Mouse (Mus musculus) heart, embryonic 13.5 days (tissue): ENCODE measurements around the gene Adgre4. TPM values are rescaled to one million over a fixed set of nuclear protein-coding genes. Genes with fewer than 3 reads are reported as not detected.
"Not testable (repeated sequence)": the region's sequence is repeated elsewhere in the genome, so short reads cannot be mapped to it uniquely, and the experiment has no call there.

Source experiments
- ATAC-seq: fragments of 200-750 bp; cut with Nextera tagmentation; 2 replicates; pipeline ENCODE4 v1.8.0; 2017; ENCODE audit warnings: moderate TSS enrichment; ENCODE audit not compliant: insufficient number of reproducible peaks, low FRiP score, low TSS enrichment; ENCODE audit errors: extremely low read depth
- H3K27ac ChIP-seq: fragments of 300-500 bp; sonication (generic); replicated peaks from 2 replicates; pipeline ENCODE4 v1.5.1; 2015; ENCODE audit warnings: moderate library complexity, mild to moderate bottlenecking, inconsistent platforms
- H3K27me3 ChIP-seq: fragments of 300-500 bp; sonication (generic); replicated peaks from 2 replicates; pipeline ENCODE4 v1.6.1; 2015; ENCODE audit warnings: mild to moderate bottlenecking, inconsistent platforms
- H3K36me3 ChIP-seq: fragments of 300-500 bp; sonication (generic); 2 replicates; pipeline ENCODE4 v1.6.1; 2015; ENCODE audit warnings: mild to moderate bottlenecking, inconsistent platforms
- H3K4me1 ChIP-seq: fragments of 300-500 bp; sonication (generic); 2 replicates; pipeline ENCODE4 v1.6.1; 2015; ENCODE audit warnings: inconsistent platforms
- H3K4me2 ChIP-seq: fragments of 300-500 bp; sonication (generic); 2 replicates; pipeline ENCODE4 v1.6.1; 2015; ENCODE audit warnings: inconsistent platforms, mild to moderate bottlenecking, moderate library complexity
- H3K4me3 ChIP-seq: fragments of 300-500 bp; sonication (generic); 2 replicates; pipeline ENCODE4 v1.5.1; 2015; ENCODE audit warnings: moderate library complexity, mild to moderate bottlenecking, inconsistent platforms
- H3K9ac ChIP-seq: fragments of 300-500 bp; sonication (generic); 2 replicates; pipeline ENCODE4 v1.6.1; 2015; ENCODE audit warnings: inconsistent platforms, mild to moderate bottlenecking, moderate library complexity
- H3K9me3 ChIP-seq: fragments of 300-500 bp; sonication (generic); 2 replicates; pipeline ENCODE4 v1.6.1; 2016; ENCODE audit warnings: inconsistent platforms
- WGBS: fragments of 180-500 bp; shearing (Covaris S2); methylation state at CpG from one replicate; pipeline ENCODE4 v1.1.7; 2015; ENCODE audit warnings: mixed read lengths; 5-methylcytosine and 5-hydroxymethylcytosine counted together
- polyA plus RNA-seq: library from polyadenylated mRNA; unstranded; fragments of >200 nt; fragmentation: Nextera tagmentation; extraction: Ambion mirVana; gene quantifications from 2 replicates; pipeline ENCODE4 v1.2.1, GENCODE M21; 2015

The Adgre4 gene
- polyA plus RNA-seq, 1 experiment from 2014 or later, result 0.16 TPM

DNA sequence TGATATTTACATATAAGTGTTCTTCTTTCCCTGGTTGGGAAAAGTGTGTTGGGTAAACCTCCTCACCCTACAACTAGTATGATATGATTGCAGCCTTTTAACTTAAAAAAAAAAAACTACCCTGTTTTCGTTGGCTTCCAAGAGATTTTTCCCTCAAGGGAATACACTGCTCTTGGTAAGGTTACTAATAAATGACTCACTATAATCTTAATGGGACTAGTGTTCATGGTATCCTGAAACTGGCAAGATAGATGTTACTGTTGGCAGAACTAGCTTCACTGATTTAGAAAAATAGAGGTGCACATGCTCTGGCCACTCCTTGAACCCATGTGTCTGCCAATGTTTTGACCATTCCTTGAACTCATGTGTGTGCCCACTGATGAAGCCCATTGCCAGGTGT, 71.8 kb downstream of the Adgre4 start:
- no peak overlapping the region for H3K27ac ChIP-seq
- no peak for ATAC-seq
- 73% methylated on average over 1 of the region's 1 CpGs for WGBS

DNA sequence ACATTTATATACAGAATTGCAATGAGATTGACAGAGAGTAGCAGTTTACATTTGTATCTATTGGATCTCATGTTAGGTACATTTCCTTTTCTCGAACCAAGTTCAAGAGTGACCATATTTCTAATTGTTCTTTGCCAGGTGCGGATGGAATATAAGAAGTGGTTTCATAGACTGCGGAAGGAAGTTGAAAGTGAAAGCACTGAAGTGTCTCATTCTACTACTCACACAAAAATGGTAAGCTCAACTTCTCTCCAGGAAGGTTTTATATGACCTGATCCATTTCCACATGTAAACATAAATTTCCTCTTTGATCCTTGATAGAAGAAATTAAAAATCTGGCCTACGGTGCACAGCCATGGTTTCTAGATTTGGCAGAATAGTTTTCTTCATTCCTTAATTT, 93.3 kb downstream of the Adgre4 start:
- Histone ChIP-seq H3K27me3 (no peaks in the 10 kb centered on the region), H3K4me1 (no peaks in the 10 kb centered on the region), H3K36me3 (no peaks in the 10 kb centered on the region), H3K9me3 (no peaks in the 10 kb centered on the region), H3K9ac (no peak overlapping the region), H3K4me2 (no peak overlapping the region), H3K27ac (no peak overlapping the region), H3K4me3 (no peak overlapping the region)
- no peak for ATAC-seq
- 80% methylated on average over 4 of the region's 4 CpGs for WGBS

More for the DNA sequence above, 71.8 kb downstream of the Adgre4 start:
- Histone ChIP-seq H3K9me3 (no peaks in the 10 kb centered on the region), H3K36me3 (no peaks in the 10 kb centered on the region), H3K4me1 (no peaks in the 10 kb centered on the region), H3K4me2 (no peak overlapping the region), H3K4me3 (no peak overlapping the region), H3K9ac (no peak overlapping the region), H3K27me3 (no peaks in the 10 kb centered on the region)

DNA sequence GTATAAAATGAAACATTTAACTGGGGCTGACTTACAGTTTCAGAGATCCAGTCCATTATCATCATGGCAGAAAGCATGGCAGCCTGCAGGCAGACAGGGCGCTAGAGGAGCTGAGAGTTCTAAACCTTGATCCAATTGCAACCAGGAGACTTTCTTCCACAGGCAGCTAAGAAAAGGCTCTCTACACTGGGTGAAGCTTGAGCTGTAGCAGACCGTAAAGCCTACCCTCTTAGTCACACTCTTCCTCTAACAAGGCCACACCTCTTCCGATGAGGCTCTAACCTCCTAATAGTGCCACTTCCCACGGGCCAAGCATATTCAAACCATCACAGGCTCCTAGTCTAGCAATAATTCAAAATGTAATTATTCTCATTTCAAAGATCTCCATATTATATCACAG, 127.4 kb downstream of the Adgre4 start:
- H3K36me3 ChIP-seq, result no peaks in the 10 kb centered on the region
- no peak overlapping the region for H3K27ac ChIP-seq
- no peak overlapping the region for H3K9ac ChIP-seq
- no peaks in the 10 kb centered on the region for H3K9me3 ChIP-seq
- no peak overlapping the region for H3K4me3 ChIP-seq
- no peak for ATAC-seq
- peaks cover 18% of the 10 kb centered on the region for H3K4me1 ChIP-seq
- no peaks in the 10 kb centered on the region for H3K27me3 ChIP-seq
- WGBS, result 88% methylated on average over 4 of the region's 4 CpGs
- H3K4me2 ChIP-seq, result peak overlapping the region; percentile 74; the same call in 1 of the 2 replicates

DNA sequence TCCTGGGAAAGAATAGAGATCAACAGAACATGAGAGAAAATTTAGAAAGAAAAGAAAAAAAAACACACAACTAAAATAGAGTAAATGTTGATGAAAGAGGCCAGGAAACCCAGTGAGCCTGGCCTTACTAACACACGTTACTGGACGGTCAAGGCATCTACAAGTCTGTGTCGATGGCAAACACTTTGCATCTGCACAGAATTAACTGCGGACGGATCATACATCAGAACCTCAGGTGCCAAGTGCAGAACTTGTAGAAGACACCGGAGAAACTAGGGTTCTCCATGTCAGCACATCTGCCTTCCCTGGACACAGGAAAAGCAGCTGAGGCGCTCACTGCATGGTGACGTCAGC, 128.5 kb downstream of the Adgre4 start:
- not testable (repeated sequence) for ATAC-seq, H3K9me3 ChIP-seq, H3K27me3 ChIP-seq, H3K36me3 ChIP-seq
- peak overlapping the region; percentile 78 for H3K9ac ChIP-seq
- peak overlapping the region; percentile 74 for H3K4me2 ChIP-seq
- H3K4me1 ChIP-seq, result peaks cover 18% of the 10 kb centered on the region
- H3K27ac ChIP-seq, result peak overlapping the region; percentile 80
- 3% methylated on average over 7 of the region's 8 CpGs for WGBS
- peak overlapping the region; percentile 61 for H3K4me3 ChIP-seq

DNA sequence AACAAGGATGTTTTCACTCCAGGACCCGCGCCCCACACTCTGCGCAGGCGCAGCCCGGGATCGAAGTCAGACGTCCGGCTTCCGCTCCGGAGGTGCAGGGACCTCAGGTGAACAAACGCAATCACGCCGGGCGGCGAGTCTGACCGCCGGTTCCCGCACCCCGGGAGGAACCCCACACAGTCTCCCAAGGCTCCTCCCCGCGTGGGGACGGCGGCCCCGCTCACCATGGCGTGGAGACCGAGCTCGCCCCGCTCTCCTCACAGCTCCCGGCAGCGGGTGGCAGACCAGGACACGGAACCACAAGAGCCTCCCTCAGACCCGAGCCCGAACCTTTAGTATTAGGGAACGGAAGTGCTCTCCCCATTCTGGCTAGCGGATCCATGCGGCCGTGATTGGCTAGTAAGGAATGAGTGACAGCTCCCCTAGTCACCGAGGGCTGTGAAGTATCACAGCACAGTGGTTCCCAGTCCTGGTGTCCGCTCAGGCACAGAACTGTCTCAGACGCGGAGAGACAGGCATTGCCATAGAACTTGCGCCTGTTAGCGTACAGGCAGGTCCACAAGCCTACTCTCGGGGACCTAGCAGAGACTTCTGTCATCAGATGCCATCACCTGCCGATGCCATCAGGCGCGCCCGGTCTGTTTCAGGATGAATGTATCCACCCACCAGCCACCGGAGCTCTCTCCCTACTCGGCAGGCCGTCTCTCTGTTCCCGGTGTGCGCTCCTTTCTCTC, 129.0 kb downstream of the Adgre4 start, which contains the start of gene Zfp119a:
TSS of gene Zfp119a (minus strand) at position 295 of the 734 bp plus-strand sequence.
- Histone ChIP-seq H3K9ac (peak within 1 kb of the TSS; percentile 81), H3K27ac (peak within 1 kb of the TSS; percentile 80), H3K4me3 (peak within 1 kb of the TSS; percentile 61), H3K4me2 (peak within 1 kb of the TSS; percentile 74), H3K4me1 (peaks cover 18% of the 10 kb centered on the region)
- ATAC-seq, result peak; percentile 97
- not testable (repeated sequence) for H3K36me3 ChIP-seq, H3K27me3 ChIP-seq, H3K9me3 ChIP-seq
- WGBS, result under 1% methylated on average over 43 of the region's 53 CpGs

DNA sequence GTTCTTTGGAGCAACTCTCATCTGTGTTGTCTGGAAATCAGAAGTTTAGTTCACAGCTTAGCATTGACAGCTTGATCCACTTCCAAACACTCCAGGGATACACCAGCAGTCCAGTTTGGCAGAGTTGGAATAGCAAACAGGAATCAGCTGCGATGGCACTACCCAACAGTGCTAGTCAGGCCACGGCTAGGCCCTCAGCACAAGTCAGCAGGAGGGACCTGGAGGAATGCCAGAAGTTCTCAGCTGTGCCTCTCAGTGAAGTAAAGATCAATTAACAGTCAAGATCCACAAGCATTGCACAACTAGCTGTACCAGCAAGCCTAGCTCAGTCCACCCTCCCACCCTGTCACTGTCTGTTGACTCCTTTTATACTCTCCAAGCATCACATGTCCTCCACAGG, 133.8 kb downstream of the Adgre4 start:
- Histone ChIP-seq H3K36me3 (no peaks in the 10 kb centered on the region), H3K27me3 (peaks cover 40% of the 10 kb centered on the region), H3K27ac (no peak overlapping the region), H3K9ac (no peak overlapping the region), H3K4me1 (peaks cover 5% of the 10 kb centered on the region), H3K4me3 (no peak overlapping the region), H3K4me2 (no peak overlapping the region), H3K9me3 (no peaks in the 10 kb centered on the region)
- ATAC-seq, result no peak
- 50% methylated on average over 2 of the region's 2 CpGs for WGBS

DNA sequence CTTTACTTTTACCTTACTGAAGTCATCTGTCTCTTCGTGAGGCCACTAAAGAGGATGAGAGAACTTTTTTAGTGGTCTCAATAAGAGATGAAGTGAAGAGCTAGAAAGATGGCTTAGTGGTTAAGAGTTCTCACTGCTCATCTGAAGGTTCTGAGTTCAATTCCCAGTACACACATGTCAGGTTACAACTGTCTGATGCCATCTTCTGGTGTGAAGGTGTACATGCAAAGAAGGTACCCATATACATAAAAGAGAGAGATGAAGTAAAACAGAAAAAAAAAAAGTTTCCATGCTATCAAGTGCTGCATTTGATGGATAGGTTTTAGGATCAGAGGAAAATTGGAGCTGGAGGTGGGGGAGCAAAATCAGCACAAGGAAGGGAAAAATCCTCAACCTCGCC, 135.1 kb downstream of the Adgre4 start:
- Histone ChIP-seq H3K36me3 (no peaks in the 10 kb centered on the region), H3K4me3 (no peak overlapping the region), H3K27ac (no peak overlapping the region), H3K9ac (no peak overlapping the region), H3K27me3 (peaks cover 44% of the 10 kb centered on the region), H3K4me1 (no peaks in the 10 kb centered on the region), H3K4me2 (no peak overlapping the region), H3K9me3 (no peaks in the 10 kb centered on the region)
- 41% methylated on average over 2 of the region's 2 CpGs for WGBS
- no peak for ATAC-seq

DNA sequence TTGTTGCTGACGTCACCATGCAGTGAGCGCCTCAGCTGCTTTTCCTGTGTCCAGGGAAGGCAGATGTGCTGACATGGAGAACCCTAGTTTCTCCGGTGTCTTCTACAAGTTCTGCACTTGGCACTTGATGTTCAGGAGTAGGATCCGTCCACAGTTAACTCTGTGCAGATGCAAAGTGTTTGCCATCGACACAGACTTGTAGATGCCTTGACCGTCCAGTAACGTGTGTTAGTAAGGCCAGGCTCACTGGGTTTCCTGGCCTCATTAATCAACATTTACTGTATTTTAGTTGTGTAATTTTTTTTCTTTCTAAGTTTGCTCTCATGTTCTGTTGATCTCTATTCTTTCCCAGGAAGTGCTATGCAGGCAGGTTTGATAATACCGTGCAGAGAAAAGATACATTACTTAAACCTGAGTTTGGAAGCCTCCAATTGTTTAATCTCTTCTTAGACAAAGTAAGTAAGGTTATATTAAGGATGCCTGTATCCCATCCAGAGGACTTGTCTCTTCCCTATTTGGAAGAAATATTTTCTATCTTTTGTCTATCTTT, 142.7 kb downstream of the Adgre4 start:
- peaks cover 22% of the 10 kb centered on the region for H3K36me3 ChIP-seq
- 11% methylated on average over 6 of the region's 8 CpGs for WGBS
- peak overlapping the region; percentile 79 for H3K9ac ChIP-seq
- peak overlapping the region; percentile 74 for H3K4me2 ChIP-seq
- H3K9me3 ChIP-seq, H3K27me3 ChIP-seq, H3K4me1 ChIP-seq, ATAC-seq: not testable (repeated sequence)
- H3K4me3 ChIP-seq, result peak overlapping the region; percentile 60
- H3K27ac ChIP-seq, result peak overlapping the region; percentile 83

DNA sequence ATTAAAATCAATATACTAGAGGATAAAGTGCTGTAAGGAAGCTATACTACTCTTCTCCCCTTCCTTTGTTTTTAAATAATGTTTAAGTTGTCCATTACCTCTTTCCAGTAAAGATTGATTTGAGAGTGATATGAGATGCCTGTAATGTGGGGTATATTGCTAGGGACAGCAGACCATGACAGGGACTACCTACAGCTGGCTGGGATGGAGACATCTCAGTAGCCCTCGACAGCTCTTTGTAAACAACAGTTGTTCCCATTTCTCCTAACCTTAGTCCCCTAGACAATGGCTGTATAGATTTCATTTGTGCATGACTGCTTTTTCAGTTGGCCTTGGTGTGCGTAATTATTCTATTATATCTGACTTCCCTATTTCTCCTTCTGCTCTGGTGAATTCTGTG, 153.3 kb downstream of the Adgre4 start:
- peaks cover 9% of the 10 kb centered on the region for H3K36me3 ChIP-seq
- no peaks in the 10 kb centered on the region for H3K27me3 ChIP-seq
- H3K9ac ChIP-seq, result no peak overlapping the region
- no peak overlapping the region for H3K27ac ChIP-seq
- no peak overlapping the region for H3K4me2 ChIP-seq
- no peaks in the 10 kb centered on the region for H3K4me1 ChIP-seq
- peaks cover 14% of the 10 kb centered on the region for H3K9me3 ChIP-seq
- no peak overlapping the region for H3K4me3 ChIP-seq
- WGBS, result 62% methylated on average over 2 of the region's 2 CpGs
- ATAC-seq, result no peak

Other genes with a start within 250 kb of the Adgre4 start
- not detected in 2 replicates for gene Vmn2r118, start 124.8 kb upstream of the Adgre4 start, polyA plus RNA-seq
- gene Pot1b, start 37.4 kb upstream of the Adgre4 start, polyA plus RNA-seq, result 4.1 and 6.4 TPM in 2 replicates
- 5.7 and 6.0 TPM in 2 replicates for gene Zfp119a, start 128.9 kb downstream of the Adgre4 start, polyA plus RNA-seq
- gene Zfp959, start 142.1 kb downstream of the Adgre4 start, polyA plus RNA-seq, result 6.4 and 7.9 TPM in 2 replicates
- 3.6 and 4.3 TPM in 2 replicates for gene Zfp119b, start 199.5 kb downstream of the Adgre4 start, polyA plus RNA-seq
- gene Ebi3, start 202.7 kb downstream of the Adgre4 start, polyA plus RNA-seq, result 0.34 and 1.3 TPM in 2 replicates
- 18.0 and 18.8 TPM in 2 replicates for gene Yju2, start 209.1 kb downstream of the Adgre4 start, polyA plus RNA-seq
- gene Shd, start 220.5 kb downstream of the Adgre4 start, polyA plus RNA-seq, result 7.9 and 8.7 TPM in 2 replicates
- gene Fsd1, start 236.5 kb downstream of the Adgre4 start, polyA plus RNA-seq, result 4.5 and 5.0 TPM in 2 replicates